Mouse (Mus musculus) induced T-regulatory cell, adult 2 months (primary cell): ENCODE measurements around the gene Tex19.1.
A peak's percentile ranks its signal among the peaks of the same experiment; 100 is the strongest.
"Not testable (repeated sequence)": the region's sequence is repeated elsewhere in the genome, so short reads cannot be mapped to it uniquely, and the experiment has no call there.

ENCODE experiments used
- DNase-seq: peaks from one replicate; pipeline ENCODE4 v3.0.0-alpha.2; 2012; ENCODE audit warnings: low read depth

Gene Tex19.1

DNA sequence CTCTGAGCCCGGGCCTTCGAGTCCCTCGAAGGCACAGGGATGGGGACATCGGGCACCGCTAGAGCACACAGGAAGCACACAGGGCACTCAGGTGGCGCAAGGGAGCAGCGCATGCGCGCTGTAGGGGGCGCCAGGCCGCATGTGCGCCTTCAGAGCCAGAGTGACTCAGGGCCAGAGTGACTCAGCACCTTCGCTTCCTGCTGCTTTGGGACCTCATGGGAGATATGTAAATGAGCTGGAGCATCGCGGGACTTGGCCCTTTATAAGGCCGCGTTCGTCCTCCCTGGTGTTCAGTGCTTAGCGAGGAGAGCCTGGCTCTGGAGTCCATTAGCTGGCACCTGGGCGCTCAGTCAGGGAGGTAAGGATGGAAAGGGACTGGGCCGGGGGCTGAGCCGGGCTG is at the start of gene Tex19.1:
Gene Tex19.1 (plus strand): TSS at position 279 of the 400 bp plus-strand sequence.
- no peak for DNase-seq

DNA sequence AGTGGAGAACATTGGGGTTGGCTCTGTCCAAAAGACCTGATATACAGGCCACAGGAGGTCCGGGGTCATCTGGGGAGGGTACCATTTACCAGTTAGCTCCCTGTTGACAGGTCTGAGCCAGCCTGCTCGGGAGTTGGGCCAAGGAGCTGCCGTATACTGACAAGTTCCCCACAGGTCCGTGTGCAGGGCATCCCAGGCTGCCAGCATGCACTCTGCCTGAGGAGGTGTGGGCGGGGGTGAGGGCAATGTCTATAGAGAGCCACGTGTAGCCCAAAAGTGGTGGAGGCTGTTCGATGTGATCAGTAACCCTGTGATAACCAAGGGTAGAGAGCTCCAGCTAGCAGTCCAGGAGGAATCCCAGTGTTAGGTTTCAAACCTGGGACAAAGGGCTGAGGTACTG is 46.2 kb upstream of the Tex19.1 start:
- DNase-seq, result no peak

DNA sequence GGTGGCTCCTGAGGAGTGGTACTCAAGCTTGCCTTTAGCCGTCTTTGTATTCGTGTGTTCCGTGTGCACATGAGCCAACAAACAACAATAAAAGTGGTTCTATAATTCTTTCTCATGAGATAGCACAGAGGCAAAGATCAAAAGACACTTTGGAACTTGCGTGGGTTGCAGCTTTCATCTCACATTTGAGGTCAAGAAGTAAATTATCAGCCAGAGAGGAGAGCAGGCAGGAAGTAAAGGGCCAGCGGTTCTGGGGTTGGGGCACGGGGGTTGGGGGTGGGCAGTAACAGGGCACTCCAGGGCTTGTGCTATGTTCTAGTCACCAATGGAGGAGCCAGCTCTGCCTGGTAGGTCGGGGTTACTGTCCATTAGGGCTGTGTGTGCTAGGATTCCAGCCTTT is 45.3 kb upstream of the Tex19.1 start:
- peak; percentile 34 for DNase-seq

DNA sequence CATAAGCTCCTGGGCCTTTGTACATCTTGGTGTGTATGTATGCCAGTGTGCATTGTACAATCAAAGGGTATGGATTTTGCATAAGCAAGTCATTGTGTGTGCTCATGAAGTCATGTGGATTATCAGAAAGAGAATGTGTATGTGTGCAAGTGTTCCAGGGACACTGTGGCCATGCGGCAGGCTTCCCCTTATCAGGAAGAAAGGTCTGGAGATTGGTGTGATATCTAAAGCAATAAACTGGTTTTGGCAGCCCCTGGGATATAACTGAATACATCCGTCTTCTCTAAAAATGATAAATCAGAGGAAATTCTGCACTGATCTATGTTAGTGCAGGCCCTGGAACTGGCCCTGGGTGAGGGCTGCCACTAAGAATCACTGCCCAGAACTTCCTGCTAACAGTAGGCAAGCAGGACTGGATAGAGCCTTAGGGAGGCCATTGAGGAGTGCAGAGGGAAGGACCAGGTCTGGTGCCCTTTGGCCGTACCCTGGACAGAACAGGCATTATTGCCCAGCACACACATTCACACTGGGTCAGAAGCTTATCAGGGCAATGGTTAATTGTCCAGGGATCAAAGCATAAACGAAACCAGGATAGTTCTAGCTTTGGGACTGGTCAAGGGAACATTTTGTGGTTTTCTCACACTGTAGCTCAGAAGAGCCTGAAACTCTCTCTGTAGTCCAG is 44.7 kb upstream of the Tex19.1 start:
- no peak for DNase-seq

DNA sequence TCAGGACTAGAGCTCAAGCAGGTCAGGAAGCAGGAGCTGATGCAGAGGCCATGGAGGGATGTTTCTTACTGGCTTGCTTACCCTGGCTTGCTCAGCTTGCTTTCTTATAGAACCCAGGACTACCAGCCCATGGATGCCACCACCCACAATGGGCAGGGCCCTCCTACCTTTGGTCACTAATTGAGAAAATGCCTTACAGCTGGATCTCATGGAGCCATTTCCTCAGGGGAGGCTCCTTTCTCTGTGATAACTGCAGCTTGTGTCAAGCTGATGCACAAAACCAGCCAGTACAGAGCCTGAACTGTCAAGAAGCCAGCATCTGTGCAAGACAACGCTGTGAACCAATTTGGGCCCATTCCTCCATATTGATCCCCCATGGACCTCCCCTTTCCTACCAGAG is 38.7 kb upstream of the Tex19.1 start:
- DNase-seq, result not testable (repeated sequence)

DNA sequence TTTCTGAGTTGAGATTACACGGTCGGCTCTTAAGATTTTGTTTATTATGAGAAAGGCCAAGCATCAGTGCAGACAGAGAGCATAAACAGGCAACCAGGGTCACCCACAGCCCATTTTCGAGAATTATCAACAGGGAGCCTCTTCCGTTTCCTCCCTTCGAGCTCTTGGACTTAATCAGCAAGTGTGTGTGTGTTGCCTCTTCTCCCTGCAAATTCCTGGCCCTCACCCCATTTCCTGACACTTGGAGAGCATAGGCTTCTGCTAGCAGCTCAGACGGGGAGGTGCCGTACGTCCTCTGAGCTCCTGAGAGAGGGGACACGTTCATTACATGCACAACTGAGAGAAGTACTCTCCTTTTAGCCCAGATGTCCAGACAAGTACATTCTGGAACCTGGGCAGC is 37.9 kb upstream of the Tex19.1 start:
- no peak for DNase-seq

DNA sequence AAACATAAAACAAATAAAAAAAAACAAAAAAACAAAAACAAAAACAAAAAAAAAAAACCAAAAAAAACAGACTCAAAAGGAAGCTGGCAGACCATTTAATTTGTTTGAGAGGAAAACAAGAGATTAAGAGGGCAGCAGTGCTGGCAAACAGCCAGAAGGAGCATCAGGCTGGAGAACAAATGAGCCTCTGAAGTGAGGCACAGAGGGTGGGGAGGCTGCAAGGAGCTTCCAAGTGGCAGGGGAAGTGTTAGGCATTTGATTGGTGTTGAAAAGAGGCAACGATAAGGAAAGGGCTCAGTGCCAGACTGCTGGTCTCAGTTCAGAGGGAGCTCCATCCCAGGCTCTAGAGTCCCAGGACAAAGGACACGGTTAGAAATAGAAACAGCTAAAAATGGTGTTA is 36.0 kb upstream of the Tex19.1 start:
- DNase-seq, result no peak

DNA sequence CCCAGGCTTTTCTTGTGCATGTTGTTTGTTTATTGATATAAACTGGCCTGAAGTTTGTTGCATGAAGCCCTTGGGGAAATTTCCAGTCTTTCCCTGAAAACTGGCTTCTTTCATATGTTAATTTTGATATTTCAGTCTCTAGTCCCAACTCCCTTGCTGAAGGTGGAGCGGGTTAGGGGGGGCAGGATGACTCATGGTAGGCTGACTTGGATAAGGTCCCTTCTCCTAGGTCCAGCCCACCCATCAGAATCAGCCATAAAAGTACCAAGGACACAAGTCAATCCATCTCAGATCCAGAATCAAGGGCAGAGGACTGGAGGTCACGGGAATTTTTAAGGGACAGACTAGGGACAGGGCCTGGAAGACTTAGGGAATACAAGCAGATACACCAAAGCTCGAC is 34.9 kb upstream of the Tex19.1 start:
- no peak for DNase-seq

DNA sequence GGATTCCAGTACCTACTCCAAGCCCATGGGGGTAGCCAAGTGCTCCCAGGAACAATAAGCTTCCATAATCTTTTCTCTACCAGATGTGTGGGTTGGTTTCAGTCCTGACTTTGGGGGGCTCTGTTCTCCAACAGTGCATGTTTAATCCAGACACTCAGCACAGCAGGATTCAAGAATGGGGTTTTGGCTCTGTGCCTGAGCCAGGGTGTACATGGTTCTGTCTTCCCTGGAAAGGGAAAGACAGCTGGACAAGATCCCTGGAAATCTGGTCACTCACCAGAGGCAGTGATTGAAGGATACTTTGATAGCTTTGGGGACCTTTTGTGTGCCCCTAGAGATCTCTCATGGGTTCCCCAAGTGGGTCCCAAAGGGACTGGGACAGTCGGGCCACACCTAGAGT is 34.3 kb upstream of the Tex19.1 start:
- DNase-seq, result no peak

DNA sequence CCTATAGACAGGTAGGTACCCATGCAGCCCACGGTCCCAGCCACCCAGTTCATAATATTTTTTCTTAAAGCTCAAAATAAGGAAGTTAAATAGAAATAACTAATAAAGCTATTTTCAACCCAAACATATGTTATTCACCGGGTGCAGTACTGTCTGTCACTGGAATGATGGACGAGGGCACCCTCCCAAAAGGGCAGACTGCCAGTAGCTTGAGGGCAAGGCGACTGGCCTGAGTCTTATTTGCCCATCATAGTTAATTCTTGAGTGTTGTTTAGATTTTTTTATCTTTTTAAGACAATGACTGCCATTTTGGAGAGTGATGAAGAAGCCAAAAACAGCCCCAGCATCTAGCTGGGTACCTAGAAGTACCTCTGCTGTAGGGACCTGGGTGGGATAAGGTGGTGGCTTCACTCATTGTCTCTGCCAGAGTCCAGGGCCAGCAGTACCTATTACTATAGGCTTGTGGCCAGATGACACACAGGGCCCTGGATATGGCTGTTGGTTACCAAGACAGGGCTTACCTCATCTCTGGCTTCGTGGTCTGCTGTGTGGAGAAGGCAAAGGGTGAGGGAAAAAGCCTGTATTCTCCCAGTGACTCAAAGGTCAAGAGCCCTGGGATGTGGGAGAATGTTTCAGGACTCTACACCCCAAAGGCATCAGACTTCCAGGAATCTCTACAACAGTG is 33.7 kb upstream of the Tex19.1 start:
- DNase-seq, result no peak

DNA sequence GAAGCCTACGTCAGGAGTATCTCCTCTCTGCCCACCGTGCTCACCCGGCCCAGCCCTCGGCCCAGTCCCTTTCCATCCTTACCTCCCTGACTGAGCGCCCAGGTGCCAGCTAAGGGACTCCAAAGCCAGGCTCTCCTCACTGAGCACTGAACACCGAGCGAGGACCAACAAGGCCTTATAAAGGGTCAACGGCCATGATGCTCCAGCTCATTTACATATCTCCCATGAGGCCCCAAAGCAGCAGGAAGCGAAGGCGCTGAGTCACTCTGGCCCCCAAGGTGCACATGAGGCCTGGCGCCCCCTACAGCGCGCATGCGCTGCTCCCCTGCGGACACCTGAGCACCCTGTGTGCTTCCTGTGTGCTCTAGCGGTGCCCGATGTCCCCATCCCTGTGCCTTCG is 27.8 kb upstream of the Tex19.1 start:
- DNase-seq, result no peak

DNA sequence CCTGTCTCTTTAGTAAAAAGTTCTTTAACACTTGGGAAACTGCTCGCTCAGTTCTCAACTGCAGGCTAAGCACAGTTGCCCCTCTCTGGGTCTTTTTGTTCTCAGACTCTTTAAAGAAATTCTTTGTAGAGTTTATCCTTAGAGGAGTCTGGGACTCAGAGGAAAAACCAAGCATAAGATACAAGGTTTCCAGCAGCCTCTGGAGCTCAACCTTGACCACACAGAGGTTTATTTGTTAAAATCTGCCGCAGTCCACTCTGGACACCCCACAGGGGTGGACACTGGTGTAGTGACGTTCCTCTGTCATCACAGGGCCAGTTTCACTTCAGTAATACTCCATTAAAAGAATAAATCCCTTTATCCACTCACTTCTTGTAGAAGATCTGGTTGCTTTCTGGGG is 27.4 kb upstream of the Tex19.1 start, which contains the start of gene Tex19.2:
Gene Tex19.2 (minus strand): TSS at position 101 of the 400 bp plus-strand sequence.
- DNase-seq, result no peak

DNA sequence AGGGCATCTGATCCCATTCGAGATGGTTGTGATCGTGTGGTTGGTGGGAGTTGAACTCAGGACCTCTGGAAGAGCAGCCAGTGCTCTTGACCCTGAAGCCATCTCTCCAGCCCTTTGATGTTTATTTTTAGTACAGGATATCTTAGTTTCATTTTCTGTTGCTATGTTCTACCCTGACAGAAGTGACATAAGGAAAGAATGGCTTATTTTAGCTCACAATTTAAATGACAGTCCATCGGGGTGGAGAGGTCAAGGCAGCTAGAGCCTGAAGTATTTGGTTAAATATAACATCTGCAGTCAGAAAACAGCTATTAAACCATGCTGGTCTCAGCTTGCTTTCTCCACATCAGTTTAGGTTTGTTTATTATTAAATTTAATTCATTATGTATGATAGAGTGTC is 24.8 kb upstream of the Tex19.1 start:
- DNase-seq, result no peak

DNA sequence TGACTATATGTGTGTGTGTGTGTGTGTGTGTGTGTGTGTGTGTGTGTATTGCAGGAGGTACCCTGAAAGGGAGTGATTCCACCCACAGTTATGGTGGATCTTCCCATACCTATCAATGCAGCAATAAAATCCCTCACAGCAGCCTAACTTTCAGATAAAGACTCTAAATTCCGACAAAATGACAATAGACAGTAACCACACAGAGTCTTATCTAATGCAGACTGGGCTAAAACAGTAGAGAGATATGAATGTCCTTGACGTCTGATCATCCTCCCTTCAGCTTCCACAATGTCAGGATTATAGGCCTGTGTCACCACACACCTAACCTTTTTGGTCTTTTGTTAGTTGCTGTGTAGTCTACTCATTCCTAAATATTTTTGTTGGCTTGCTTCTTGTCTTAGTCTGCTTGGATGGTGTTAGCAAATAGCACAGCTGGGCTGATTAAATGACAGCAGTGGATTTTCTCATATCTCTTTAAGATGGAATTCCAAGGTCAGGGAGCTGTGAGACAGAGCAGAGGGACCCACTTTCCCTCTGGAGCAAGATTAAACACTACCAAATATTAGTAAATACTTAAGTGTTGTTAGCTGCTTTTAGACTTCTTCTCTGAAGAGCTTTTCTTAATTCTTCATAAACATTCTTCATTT is 23.8 kb upstream of the Tex19.1 start:
- DNase-seq, result no peak

DNA sequence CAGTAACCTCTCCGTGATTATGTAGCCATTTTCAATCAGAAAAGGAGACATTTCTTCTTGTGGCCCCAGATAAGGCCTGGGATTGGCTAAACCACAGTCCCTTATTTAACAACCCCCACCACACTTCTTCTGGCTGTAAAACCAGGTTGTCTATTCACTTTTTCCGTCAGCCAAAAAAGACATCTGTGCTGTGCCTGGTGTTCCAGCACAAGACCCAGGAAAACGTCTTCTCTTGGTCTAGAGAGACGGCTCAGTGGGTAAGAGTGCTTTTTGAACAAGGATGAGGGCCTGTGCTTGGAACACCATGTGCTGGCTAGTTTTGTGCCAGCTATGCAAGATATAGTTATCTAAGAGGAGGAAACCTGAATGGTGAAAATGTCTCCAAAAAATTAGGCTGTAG is 22.5 kb upstream of the Tex19.1 start:
- no peak for DNase-seq

DNA sequence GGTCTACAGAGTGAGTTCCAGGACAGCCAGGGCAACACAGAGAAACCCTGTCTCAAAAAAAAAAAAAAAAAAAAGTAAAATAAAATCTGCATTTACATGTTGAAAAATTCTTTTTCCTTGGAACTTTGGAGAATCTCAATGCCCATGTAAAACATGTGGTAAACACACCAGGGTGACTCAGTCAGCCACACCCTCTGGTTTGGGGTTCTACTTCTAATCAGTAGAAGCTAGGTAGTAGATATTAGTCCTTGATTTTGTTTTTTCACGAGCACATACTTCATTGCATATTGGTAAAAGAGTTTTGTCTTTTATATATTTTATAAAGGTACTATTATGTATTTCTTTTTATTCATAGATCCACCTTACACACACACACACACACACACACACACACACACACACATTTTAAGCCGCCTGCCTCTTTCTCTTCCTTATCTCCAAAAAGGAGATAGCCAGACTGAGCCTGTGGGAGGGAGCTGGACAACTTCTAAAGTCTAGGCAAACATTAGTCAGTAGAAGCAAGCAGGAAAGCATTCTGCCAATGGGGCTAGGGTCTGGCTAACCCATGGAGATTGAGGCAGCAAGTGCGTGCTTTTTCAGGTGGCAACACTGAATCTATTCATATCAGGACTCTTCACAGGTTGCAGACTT is 20.3 kb upstream of the Tex19.1 start:
- DNase-seq, result no peak

DNA sequence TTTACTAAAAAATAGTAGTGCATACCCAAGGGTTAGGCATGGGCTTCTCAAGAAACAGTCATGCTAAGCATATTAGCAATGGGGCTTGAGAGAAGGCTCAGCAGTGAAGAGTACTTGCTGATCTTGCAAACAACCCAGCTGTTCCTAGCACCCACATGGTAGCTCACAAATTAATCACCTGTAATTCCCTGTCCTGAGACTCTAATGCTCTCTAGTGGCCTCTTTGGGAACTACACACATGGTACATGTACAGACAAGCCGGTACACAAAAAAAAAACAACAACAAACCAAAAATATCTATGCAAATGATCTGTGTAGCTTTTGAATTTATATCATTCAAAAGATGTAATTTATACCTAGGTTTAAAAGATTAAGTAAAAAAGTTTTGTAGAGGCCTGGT is 19.5 kb upstream of the Tex19.1 start:
- DNase-seq, result peak; percentile 70

DNA sequence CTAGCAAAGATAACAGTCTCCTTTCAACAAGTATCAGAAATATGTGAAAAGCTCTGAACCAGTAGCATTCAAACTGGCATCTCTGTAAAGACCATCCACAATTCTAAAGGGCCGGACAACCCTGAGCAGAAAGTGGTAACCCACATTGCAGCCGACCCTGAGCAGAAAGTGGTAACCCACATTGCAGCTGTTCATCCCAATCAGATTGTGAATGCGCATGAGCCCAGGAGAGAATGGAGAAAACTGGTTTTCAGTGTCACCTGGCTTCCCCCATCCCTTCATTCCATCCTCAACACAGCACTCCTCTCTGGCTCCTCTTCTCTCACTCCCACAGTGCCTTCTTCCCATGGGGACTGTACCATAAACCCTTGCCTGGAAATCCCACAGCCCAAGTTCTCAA is 18.5 kb upstream of the Tex19.1 start:
- DNase-seq, result no peak

DNA sequence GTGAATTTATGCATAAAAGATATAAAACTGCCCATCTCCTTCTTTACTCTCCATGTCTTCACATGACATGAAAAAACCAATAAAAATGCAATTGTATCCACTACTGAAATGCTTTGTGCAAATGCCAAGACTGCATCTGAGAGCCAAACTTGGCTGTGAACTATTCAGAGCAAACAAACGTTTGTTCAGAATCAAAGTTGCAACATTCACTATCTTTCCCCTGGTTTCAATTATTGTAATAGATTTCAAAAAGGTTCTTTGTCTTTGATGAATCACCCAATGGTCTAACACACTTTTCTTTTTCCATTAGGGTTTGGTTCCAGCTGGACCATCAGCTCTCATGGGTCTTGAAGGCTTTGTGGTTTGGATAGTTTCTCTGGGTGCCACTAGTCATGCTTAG is 16.3 kb upstream of the Tex19.1 start:
- DNase-seq, result no peak

DNA sequence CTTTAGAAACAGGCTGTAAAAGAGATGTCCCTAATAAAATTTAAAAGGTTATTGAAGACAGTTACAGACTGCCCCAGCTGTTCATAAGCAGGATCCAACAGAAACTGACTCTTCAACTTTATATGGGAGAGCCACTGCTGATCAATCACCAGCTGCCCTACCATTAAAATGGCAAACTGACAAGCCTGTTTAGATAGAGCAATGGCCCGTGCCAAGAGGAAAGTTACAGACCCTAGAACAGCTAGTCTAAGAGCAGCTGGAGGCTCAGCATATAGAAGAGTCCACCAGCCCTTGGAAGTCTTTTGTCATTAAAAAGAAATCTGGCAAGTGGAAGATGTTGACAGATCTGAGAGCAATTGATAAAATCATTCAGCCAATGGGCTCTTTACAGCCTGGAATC is 11.3 kb upstream of the Tex19.1 start:
- no peak for DNase-seq

DNA sequence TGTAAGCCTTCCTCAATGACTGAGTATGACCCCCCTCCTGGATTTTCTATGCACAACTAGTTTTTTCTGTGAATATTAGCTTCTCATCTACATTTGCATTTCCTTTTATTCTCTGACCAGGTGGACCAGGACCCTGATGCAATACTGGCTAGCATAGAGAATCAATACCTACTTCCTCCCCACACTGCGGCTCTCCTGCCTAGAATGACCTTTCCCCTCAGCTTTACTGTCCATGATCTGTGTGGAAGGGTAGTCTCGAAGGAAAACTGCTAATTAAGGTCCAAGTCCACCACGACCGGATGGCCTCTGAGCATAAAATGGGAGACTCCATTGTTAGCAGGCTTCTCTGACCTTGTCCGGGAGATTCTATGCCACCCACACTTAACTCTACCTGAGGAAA is 8.3 kb upstream of the Tex19.1 start:
- DNase-seq, result no peak

DNA sequence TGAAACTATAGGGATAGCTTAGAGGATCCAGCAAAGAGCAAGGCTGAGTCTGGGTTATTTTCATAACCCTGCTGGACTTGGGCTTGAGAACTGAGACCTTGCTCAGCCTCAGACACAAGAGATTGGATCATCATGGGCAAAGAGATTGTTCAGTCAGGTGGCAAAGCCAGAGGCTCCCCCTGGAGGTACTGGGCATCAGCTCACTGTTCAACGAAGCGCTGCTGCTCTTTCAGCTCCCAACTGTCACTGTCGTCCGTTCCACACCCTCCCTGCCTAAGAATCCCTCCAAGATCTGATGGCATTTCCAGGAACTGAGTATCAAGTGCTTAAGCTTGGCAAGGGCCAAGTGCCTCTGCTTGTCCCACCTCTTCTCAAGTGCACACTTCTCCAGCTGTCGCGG is 7.2 kb upstream of the Tex19.1 start:
- no peak for DNase-seq
